Mouse (Mus musculus) cortical plate, adult 2 months (tissue): ENCODE results near the gene Vkorc1l1.

Source experiments
- CTCF ChIP-seq: fragments of 200-500 bp; IDR thresholded peaks from 2 replicates; pipeline ENCODE4 v1.5.1; 2011; ENCODE audit warnings: mild to moderate bottlenecking, control low read depth, low read length; ENCODE audit not compliant: insufficient read depth; ENCODE audit errors: extremely low read depth
- POLR2A ChIP-seq: fragments of 200-500 bp; IDR thresholded peaks from 2 replicates; pipeline ENCODE4 v1.6.1; 2011; ENCODE audit warnings: mild to moderate bottlenecking, low read length, control low read depth; ENCODE audit not compliant: insufficient read depth; ENCODE audit errors: extremely low read depth

DNA sequence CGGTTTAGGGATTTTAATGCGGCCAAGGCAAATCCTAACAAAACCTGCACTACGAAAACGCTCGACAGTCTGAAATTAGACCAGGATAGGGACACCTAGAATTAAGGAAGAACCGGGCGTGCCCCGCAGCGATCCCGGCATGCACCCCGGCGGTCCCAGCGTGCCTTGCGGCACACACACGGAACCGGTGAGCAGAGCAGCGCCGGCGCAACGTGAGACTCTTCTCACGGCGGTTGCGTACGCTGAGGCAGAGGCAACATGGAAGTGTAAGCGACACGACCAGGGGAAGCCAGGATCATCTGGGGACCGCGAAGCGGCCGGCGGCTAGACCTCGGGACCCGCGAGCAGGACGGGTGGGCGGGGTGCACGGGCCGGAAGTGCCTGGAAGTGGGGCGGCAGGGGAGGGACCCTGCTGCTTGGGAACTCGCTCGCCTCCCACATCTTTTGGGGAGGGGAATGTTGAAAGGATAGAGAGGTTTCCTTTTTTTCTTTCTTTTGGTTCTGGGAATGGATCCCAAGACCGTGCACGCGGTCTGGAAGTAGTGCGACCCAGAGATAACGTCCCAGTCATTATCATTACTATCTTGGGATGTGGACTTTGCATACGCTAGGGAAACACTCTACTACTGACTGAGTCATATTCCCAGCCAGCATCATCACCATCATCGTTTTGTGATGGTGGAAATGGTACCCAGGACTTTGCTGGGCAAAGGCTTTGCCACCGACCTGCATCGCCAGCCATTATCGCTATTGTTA is 87.5 kb downstream of the Vkorc1l1 start, which contains the start of the genes Asl and Crcp:
- no peak for TF ChIP-seq CTCF
- TF ChIP-seq POLR2A: peak; percentile 75
